Mouse (Mus musculus) brain, embryonic 14.5 days (tissue): ENCODE measurements around the gene Elovl6.

Experiments
- CTCF ChIP-seq: fragments of 200-500 bp; IDR thresholded peaks from 2 replicates; pipeline ENCODE4 v1.5.1; 2012; ENCODE audit warnings: inconsistent platforms, mild to moderate bottlenecking, moderate library complexity, borderline replicate concordance; ENCODE audit not compliant: insufficient read depth, insufficient read length; ENCODE audit errors: extremely low read depth
- POLR2A ChIP-seq: fragments of 200-500 bp; IDR thresholded peaks from 2 replicates; pipeline ENCODE4 v1.6.1; 2012; ENCODE audit warnings: mild to moderate bottlenecking, inconsistent platforms, borderline replicate concordance; ENCODE audit not compliant: poor library complexity, insufficient read depth, insufficient read length, severe bottlenecking; ENCODE audit errors: extremely low read depth

DNA sequence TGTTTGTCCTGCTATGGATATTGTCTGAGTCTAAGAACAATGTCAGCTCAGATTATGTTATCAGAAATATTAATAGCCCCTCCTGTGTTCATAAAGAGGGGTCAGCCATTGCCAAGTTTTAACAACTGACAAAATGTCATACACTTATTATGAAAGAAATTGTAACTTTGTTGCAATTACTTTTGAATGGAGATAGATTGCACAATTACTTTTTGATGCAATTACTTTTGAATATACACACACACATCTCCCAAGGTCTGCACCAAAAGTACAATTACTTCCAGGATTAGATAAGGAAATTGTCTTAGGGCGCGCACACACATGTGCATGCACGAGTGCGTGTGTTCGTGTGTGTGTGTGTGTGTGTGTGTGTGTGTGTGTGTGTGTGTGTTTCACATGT is 90.5 kb downstream of the Elovl6 start:
- no peak for TF ChIP-seq CTCF
- TF ChIP-seq POLR2A: no peak
